Mouse (Mus musculus) bone marrow macrophage, adult 2 months (primary cell): Measurements from ENCODE around the gene Nphs1.

Experiments used
- CTCF ChIP-seq: IDR thresholded peaks from 2 replicates; pipeline ENCODE4 v1.5.1; 2012; ENCODE audit warnings: low read depth, mild to moderate bottlenecking, low read length, moderate library complexity
- POLR2A ChIP-seq: IDR thresholded peaks from 2 replicates; pipeline ENCODE4 v1.6.1; 2012; ENCODE audit warnings: mild to moderate bottlenecking, low read depth, low read length, borderline replicate concordance

DNA sequence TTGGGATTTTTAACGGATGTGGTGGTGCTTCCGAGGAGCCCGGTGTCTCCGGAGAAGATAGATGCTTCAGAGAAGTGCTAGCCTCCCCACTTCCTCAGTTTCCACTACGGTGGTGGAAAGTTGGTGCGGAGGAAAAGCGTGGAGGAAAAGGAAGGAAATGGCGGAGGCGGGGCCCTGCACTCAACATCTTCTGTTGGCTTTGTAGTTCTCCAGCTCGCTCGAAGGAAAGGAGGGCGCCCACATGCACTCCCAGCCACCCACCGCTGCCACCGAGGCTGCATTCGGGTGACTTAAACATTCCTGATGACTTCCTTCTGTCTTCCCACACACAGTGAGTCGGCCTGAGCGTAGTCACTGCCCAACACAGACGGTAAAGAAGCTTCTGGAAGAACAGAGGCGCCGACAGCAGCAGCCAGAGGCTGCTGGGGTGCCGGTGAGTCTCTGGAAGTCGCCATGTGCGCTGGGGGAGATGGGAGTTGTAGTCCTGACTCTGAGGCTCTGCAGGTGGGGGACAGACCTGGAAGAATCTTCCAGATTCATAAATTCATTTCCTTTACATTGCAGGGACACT is 35.0 kb upstream of the Nphs1 start:
- TF ChIP-seq POLR2A (no peak), CTCF (no peak)
